Mouse (Mus musculus): ENCODE data around the gene Olig3.

Gene Olig3

GRCm38 (mm10) chr10:19356071-19356583, at the start of gene Olig3:
Gene Olig3, plus strand, starts transcription at chr10:19356533.
- DNase-seq (ENCODE audit: low spot score in 2 of 2) = no peak

GRCm38 (mm10) chr10:19309681-19310395, 46.5 kb upstream of the Olig3 start:
- DNase-seq (ENCODE audit: low spot score in 2 of 2) = no peak

GRCm38 (mm10) chr10:19310471-19310870, 45.9 kb upstream of the Olig3 start:
- no peak for DNase-seq (ENCODE audit: low spot score in 2 of 2)

GRCm38 (mm10) chr10:19317962-19318812, 38.1 kb upstream of the Olig3 start:
- no peak for DNase-seq (ENCODE audit: low spot score in 2 of 2)

GRCm38 (mm10) chr10:19321781-19322180, 34.6 kb upstream of the Olig3 start:
- DNase-seq (ENCODE audit: low spot score in 2 of 2) = no peak

- no peak for DNase-seq (ENCODE audit: low spot score in 2 of 2)
These were observed 27.0 kb upstream of the Olig3 start for GRCm38 (mm10) chr10:19329191-19329777.

GRCm38 (mm10) chr10:19333425-19333824, 22.9 kb upstream of the Olig3 start:
- DNase-seq (ENCODE audit: low spot score in 2 of 2) = no peak

- no peak for DNase-seq (ENCODE audit: low spot score in 2 of 2)
These were observed 17.4 kb upstream of the Olig3 start for GRCm38 (mm10) chr10:19338695-19339630.

- no peak for DNase-seq (ENCODE audit: low spot score in 2 of 2)
These were observed 12.3 kb upstream of the Olig3 start for GRCm38 (mm10) chr10:19344039-19344438.

GRCm38 (mm10) chr10:19349326-19349725, 7.0 kb upstream of the Olig3 start:
- DNase-seq (ENCODE audit: low spot score in 2 of 2) = no peak

GRCm38 (mm10) chr10:19352006-19352877, 4.1 kb upstream of the Olig3 start:
- no peak for DNase-seq (ENCODE audit: low spot score in 2 of 2)

- DNase-seq (ENCODE audit: low spot score in 2 of 2) = no peak
These were observed 3.4 kb upstream of the Olig3 start for GRCm38 (mm10) chr10:19352878-19353301.

GRCm38 (mm10) chr10:19353631-19354030, 2.7 kb upstream of the Olig3 start:
- no peak for DNase-seq (ENCODE audit: low spot score in 2 of 2)

- no peak for DNase-seq (ENCODE audit: low spot score in 2 of 2)
These were observed 2.2 kb upstream of the Olig3 start for GRCm38 (mm10) chr10:19354146-19354545.

- DNase-seq (ENCODE audit: low spot score in 2 of 2) = no peak
These were observed 1.3 kb upstream of the Olig3 start for GRCm38 (mm10) chr10:19355076-19355475.

GRCm38 (mm10) chr10:19356720-19357641, 648 bp downstream of the Olig3 start:
- DNase-seq (ENCODE audit: low spot score in 2 of 2) = no peak

- no peak for DNase-seq (ENCODE audit: low spot score in 2 of 2)
These were observed 1.5 kb downstream of the Olig3 start for GRCm38 (mm10) chr10:19357848-19358247.

- no peak for DNase-seq (ENCODE audit: low spot score in 2 of 2)
These were observed 4.3 kb downstream of the Olig3 start for GRCm38 (mm10) chr10:19360446-19361300.
